Mouse (Mus musculus) midbrain, postnatal 0 days (tissue): Measurements from ENCODE around the gene Fam72a. TPM values are rescaled to one million over a fixed set of nuclear protein-coding genes. Genes with fewer than 3 reads are reported as not detected.

Experiments used
- ATAC-seq: fragments of 200-750 bp; cut with Nextera tagmentation; 2 replicates; pipeline ENCODE4 v1.8.0; 2017; ENCODE audit warnings: moderate number of reproducible peaks, mild to moderate bottlenecking, moderate TSS enrichment, moderate library complexity; ENCODE audit not compliant: low FRiP score
- DNase-seq: peaks from one replicate; pipeline ENCODE4 v3.0.0-alpha.2; 2015; ENCODE audit warnings: low spot score
- H3K27ac ChIP-seq: fragments of 300-500 bp; sonication (generic); 2 replicates; pipeline ENCODE4 v1.5.1; 2014; ENCODE audit warnings: low read depth, mild to moderate bottlenecking, low read length, mixed read lengths
- H3K27me3 ChIP-seq: fragments of 300-500 bp; sonication (generic); 2 replicates; pipeline ENCODE4 v1.6.1; 2014; ENCODE audit warnings: low read length, control low read depth, mixed read lengths; ENCODE audit not compliant: insufficient read depth
- H3K36me3 ChIP-seq: fragments of 300-500 bp; sonication (generic); 2 replicates; pipeline ENCODE4 v1.6.1; 2014; ENCODE audit warnings: low read length, control low read depth, mixed read lengths; ENCODE audit not compliant: insufficient read depth
- H3K4me1 ChIP-seq: fragments of 300-500 bp; sonication (generic); 2 replicates; pipeline ENCODE4 v1.6.1; 2014; ENCODE audit warnings: mild to moderate bottlenecking, control low read depth, antibody characterized with exemption, low read length, mixed read lengths; ENCODE audit not compliant: insufficient read depth
- H3K4me2 ChIP-seq: fragments of 300-500 bp; sonication (generic); 2 replicates; pipeline ENCODE4 v1.6.1; 2014; ENCODE audit warnings: low read depth, mild to moderate bottlenecking, low read length, mixed read lengths; ENCODE audit not compliant: poor library complexity, severe bottlenecking
- H3K4me3 ChIP-seq: fragments of 300-500 bp; sonication (generic); 2 replicates; pipeline ENCODE4 v1.5.1; 2014; ENCODE audit warnings: low read depth, mild to moderate bottlenecking, low read length, moderate library complexity
- H3K9ac ChIP-seq: fragments of 300-500 bp; sonication (generic); replicated peaks from 2 replicates; pipeline ENCODE4 v1.6.1; 2014; ENCODE audit warnings: mild to moderate bottlenecking, low read length, moderate library complexity, mixed read lengths; ENCODE audit not compliant: poor library complexity, severe bottlenecking
- H3K9me3 ChIP-seq: fragments of 300-500 bp; sonication (generic); 2 replicates; pipeline ENCODE4 v1.6.1; 2016; ENCODE audit warnings: low read length, control low read depth
- CTCF ChIP-seq: IDR thresholded peaks from 2 replicates; pipeline ENCODE4 v1.5.1; 2016; ENCODE audit warnings: antibody characterized with exemption, mild to moderate bottlenecking
- WGBS: fragments of 180-500 bp; shearing (Covaris S2); extraction: QIAGEN DNeasy Blood & Tissue Kit; methylation state at CpG from one replicate; pipeline ENCODE4 v1.1.7; 2014; 5-methylcytosine and 5-hydroxymethylcytosine counted together
- polyA plus RNA-seq: library from polyadenylated mRNA; unstranded; fragments of >200 nt; fragmentation: Nextera tagmentation; extraction: Ambion mirVana; gene quantifications from 2 replicates; pipeline ENCODE4 v1.2.1, GENCODE M21; 2015
- total RNA-seq: library from RNA; depleted of rRNA; stranded (reverse); fragments of >200 nt; gene quantifications from 2 replicates; pipeline ENCODE4 v1.2.3, GENCODE M21; 2014

Gene Fam72a
- total and polyA plus RNA-seq, 2 experiments from 2014 or later = 0.53 to 0.60 TPM

DNA sequence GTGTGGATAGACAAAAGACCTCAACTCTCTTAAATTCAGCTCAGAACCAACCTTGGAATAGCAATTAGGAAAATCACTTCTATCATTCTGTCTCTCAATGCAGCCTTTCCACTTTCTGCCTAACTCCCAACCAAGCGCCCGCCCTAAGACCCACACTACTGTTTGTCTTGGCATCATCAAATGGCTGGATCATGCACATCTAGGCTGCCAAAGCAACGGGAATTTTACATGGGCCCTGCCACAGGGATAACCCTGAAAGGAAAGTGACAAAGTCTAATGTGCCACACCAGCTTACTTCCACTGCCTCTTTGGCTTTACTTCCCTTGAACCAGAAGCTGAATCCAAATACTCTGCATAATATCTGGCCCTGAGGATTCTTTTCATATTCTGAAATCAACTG, 38.4 kb upstream of the Fam72a start:
- no peak overlapping the region for H3K27ac ChIP-seq
- no peak for ATAC-seq

DNA sequence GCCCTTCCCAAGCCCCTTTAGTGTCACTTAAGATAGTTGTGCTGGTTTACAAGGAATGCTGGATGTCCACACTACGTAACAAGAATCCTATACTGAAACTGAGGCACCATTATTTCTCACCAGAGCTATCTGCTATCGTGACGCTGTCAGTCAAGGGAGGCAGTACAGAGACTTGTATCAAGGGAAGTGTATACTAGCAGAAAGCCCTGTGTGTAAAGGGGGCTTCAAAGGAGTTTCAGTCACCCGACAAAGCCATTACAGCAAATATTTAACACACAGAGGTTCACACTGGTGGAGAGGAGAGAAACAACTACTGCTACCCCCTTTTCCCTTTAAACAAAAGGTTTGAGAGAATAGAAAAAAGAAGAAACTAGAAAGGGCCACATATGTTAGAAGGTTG, 36.1 kb upstream of the Fam72a start:
- no peak overlapping the region for H3K9ac ChIP-seq
- DNase-seq (peak; percentile 32), ATAC-seq (no peak)
- H3K4me3 ChIP-seq = no peak overlapping the region
- H3K9me3 ChIP-seq = no peaks in the 10 kb centered on the region
- no peak overlapping the region for H3K4me2 ChIP-seq
- no peaks in the 10 kb centered on the region for H3K4me1 ChIP-seq
- no peak overlapping the region; the same call in 1 of the 2 replicates for H3K27ac ChIP-seq
- no peak for TF ChIP-seq CTCF
- H3K36me3 ChIP-seq = no peaks in the 10 kb centered on the region
- WGBS = 39% methylated on average over 4 of the region's 4 CpGs
- H3K27me3 ChIP-seq = no peaks in the 10 kb centered on the region

More for the DNA sequence above, 38.4 kb upstream of the Fam72a start:
- TF ChIP-seq CTCF = no peak
- Histone ChIP-seq H3K9me3 (no peaks in the 10 kb centered on the region), H3K36me3 (no peaks in the 10 kb centered on the region), H3K9ac (no peak overlapping the region), H3K4me3 (no peak overlapping the region), H3K4me2 (no peak overlapping the region), H3K27me3 (no peaks in the 10 kb centered on the region), H3K4me1 (no peaks in the 10 kb centered on the region)
- WGBS = 73% methylated on average over 3 of the region's 3 CpGs
- peak; percentile 31 for DNase-seq

GRCm38 (mm10) chr1:131492360-131492759, 35.3 kb upstream of the Fam72a start:
- no peak overlapping the region for H3K9ac ChIP-seq
- H3K27ac ChIP-seq = 0 out of 2 replicates have a peak overlapping the region, but pooled peaks have one; percentile 18
- no peak overlapping the region for H3K4me2 ChIP-seq
- WGBS = 40% methylated on average over 2 of the region's 2 CpGs
- DNase-seq (no peak), ATAC-seq (no peak)
- no peaks in the 10 kb centered on the region for H3K4me1 ChIP-seq
- no peaks in the 10 kb centered on the region for H3K27me3 ChIP-seq
- no peak overlapping the region for H3K4me3 ChIP-seq
- no peaks in the 10 kb centered on the region for H3K9me3 ChIP-seq
- no peaks in the 10 kb centered on the region for H3K36me3 ChIP-seq
- TF ChIP-seq CTCF = no peak

DNA sequence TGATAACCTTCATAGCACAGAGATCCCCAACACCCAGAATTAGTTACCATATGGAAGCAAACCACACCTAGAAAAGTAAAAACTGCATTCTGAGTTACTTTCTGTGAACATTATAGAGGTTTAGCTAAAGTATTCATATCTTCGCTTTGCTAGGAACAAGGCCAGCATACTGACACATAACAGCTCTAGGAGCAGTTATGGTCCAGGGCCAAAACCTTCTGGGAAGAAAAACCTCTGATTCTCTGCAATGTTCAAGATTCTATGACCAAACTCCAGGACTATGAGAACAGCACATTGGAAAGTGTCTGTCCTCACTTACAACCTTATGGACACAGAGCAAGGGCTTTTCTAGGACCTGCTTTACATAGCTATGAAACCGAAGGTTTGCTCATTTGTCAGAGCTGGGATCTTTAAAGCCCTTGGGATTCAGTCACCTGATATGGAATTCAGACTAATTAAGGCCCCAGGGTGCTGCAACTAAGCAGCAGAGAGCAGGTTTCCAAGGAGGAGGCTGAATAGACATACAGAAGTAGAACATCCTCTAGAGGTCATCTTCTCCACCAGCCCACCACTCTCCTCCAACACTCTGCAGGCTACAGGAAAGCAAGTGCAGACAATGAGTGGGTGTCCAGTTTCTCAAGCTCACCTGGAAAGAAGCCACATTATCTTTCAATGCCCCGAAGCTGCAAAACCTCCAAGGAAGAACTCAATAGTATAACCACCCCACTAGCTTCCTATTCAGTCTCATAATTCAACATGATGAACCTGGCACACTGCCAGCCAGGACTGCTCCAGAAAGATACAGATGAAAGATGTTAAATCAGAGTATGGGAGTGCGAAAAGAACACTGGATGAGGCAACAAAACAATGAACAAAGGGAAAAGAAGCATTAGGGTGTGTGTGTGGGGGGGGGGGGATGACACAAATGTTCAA, 33.5 kb upstream of the Fam72a start:
- no peak overlapping the region for H3K4me3 ChIP-seq
- no peaks in the 10 kb centered on the region for H3K27me3 ChIP-seq
- H3K36me3 ChIP-seq = no peaks in the 10 kb centered on the region
- H3K9me3 ChIP-seq = no peaks in the 10 kb centered on the region
- ATAC-seq = no peak
- 75% methylated on average over 4 of the region's 4 CpGs for WGBS
- TF ChIP-seq CTCF = no peak
- H3K27ac ChIP-seq = no peak overlapping the region
- H3K9ac ChIP-seq = no peak overlapping the region
- no peak overlapping the region for H3K4me2 ChIP-seq
- no peaks in the 10 kb centered on the region for H3K4me1 ChIP-seq
- peak; percentile 47 for DNase-seq

DNA sequence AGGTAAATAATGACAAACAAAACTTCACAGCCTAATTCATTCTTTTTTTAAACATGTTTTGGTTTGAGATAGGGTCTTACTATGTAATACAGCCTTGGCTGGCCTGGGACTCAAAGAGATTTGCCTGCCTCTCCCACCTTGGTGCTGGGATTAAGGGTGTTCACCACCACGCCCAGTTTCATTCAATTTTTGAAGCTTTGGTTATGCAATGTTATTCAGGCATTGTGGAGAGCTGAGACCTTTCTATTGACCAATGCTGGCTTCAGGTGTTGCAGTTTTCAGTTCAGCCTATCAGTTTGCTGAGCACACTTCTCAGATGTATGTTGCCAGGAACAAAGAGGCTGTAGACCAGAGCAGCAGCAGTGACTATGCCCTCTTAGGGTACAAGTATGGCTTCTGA, 29.5 kb upstream of the Fam72a start:
- Histone ChIP-seq H3K9ac (no peak overlapping the region), H3K27ac (no peak overlapping the region), H3K4me1 (no peaks in the 10 kb centered on the region), H3K9me3 (no peaks in the 10 kb centered on the region), H3K4me3 (no peak overlapping the region), H3K27me3 (no peaks in the 10 kb centered on the region), H3K36me3 (no peaks in the 10 kb centered on the region), H3K4me2 (no peak overlapping the region)
- DNase-seq (no peak), ATAC-seq (no peak)
- TF ChIP-seq CTCF = no peak
- WGBS = 94% methylated on average over 1 of the region's 1 CpGs

DNA sequence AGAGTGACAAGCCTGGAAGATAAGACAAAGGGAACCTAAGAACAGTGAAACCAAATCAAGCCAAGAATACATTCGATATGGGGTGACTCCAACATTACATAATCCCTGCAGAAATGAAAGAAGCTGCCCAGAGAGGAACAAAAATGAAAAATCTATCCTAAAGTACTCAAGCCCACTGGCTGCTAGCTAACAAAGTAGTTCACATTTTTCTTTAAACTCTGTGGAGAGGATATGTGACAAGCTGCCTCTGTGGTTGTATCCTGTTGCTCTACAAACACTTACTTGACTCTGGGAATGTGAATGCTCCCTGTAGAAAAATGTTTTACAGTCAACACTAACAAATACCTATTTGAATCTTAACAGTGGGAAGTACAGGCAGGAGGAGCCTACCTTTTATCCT, 26.0 kb upstream of the Fam72a start:
- ATAC-seq = no peak
- TF ChIP-seq CTCF = no peak
- 65% methylated on average over 1 of the region's 1 CpGs for whole genome bisulfite sequencing

More for the DNA sequence above, 26.0 kb upstream of the Fam72a start:
- no peak for DNase-seq
- Histone ChIP-seq H3K27me3 (no peaks in the 10 kb centered on the region), H3K9ac (no peak overlapping the region), H3K4me1 (no peaks in the 10 kb centered on the region; the same call in 1 of the 2 replicates), H3K36me3 (no peaks in the 10 kb centered on the region), H3K27ac (no peak overlapping the region), H3K4me2 (no peak overlapping the region), H3K9me3 (no peaks in the 10 kb centered on the region), H3K4me3 (no peak overlapping the region)
